Mouse (Mus musculus): Measurements from ENCODE around the gene Ror1. TPM values are rescaled to one million over a fixed set of nuclear protein-coding genes. Genes with fewer than 3 reads are reported as not detected.

Ror1 gene
- total and polyA plus RNA-seq, 2 experiments from 2014 or later = 0.80 to 2.4 TPM

DNA sequence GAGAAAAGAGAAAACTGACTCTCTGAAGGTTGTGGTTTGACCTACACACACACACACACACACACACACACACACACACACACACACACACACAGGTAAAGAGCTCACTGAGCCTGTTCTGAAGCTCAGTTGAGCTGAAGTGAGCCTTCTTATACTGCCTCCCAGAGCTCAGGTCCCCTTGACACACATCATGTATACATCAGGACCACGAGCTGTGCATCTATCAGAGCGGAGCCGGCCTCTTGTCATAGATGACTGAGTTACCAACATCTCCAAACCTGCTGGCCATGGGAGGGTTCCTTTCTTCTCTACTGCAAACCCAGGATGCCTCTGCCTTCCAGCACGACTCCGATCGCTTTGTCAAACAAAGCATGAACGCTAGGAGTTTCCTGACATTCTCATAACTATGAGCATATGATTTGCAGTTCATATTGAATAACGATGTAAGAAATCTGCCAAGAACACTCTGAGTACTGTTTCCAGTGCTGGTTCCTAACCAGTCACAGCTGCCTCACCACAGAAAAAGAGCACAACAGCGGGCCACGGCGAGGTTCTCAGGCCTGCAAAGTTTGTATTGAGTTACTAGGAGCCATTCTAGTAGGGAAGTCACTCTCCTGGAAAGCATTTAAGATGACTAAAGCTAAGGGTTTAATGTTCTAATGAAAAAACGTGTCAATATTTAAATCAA, 297.9 kb downstream of the Ror1 start:
- peak; percentile 18 for DNase-seq
- no peak overlapping the region for H3K27ac ChIP-seq (ENCODE audit: low read depth, low read length)
- WGBS = 67% methylated on average over 12 of the region's 12 CpGs

DNA sequence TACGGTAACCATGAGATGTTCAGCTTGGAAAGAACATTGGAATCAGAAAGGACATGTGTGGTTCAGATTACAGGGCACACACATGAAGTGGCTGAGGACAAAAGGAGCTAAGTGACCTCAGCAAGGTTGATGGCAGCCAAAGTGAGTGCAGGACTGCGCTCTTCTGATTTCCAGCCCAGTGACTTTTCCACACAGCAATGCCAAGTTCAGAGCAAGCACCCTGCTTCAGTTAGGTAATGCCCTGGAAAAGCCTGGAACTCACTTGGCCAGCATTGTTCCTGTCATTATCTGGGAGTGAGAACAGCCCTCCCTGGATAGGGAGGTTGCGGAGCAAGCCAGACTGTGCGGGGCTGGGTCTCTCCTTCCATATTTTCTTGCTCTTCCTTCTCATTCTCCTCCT, 299.8 kb downstream of the Ror1 start:
- H3K9me3 ChIP-seq (ENCODE audit: low read length) = no peaks in the 10 kb centered on the region
- WGBS = 92% methylated on average over 4 of the region's 4 CpGs

More for the DNA sequence above, 297.9 kb downstream of the Ror1 start:
- Histone ChIP-seq H3K27me3 (ENCODE audit: insufficient read depth, low read length) (no peaks in the 10 kb centered on the region), H3K4me2 (ENCODE audit: low read depth) (no peak overlapping the region), H3K9ac (no peak overlapping the region), H3K4me3 (ENCODE audit: low read depth, low read length) (no peak overlapping the region), H3K9me3 (ENCODE audit: low read length) (no peaks in the 10 kb centered on the region), H3K36me3 (ENCODE audit: insufficient read depth) (no peaks in the 10 kb centered on the region), H3K4me1 (ENCODE audit: insufficient read depth) (no peaks in the 10 kb centered on the region)
- peak; percentile 59 for ATAC-seq
- no peak for TF ChIP-seq CTCF (IDR thresholded peaks at IDR 0.05; ENCODE audit: low read depth)

DNA sequence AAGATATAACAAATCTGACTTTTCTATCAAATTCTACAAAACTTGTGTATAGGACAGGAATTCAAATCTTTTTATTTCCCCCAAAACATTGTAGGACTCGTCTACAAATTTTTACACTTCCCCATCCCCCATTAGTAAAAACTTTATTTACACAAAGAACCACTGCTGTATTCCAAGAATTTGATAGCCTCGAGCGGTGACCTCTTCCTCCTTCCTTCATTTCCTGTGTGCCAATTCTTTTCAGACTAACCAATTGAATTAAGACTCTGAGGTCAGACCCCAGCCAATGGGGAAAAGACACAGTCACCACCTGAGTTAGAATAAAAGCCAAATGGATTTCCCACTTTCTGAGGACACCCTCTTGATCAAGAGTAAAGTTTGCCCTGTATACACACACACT, 302.5 kb downstream of the Ror1 start:
- H3K9ac ChIP-seq = no peak overlapping the region
- no peak overlapping the region for H3K27ac ChIP-seq (ENCODE audit: low read depth, low read length)
- TF ChIP-seq CTCF (IDR thresholded peaks at IDR 0.05; ENCODE audit: low read depth) = no peak
- DNase-seq (no peak), ATAC-seq (no peak)
- H3K9me3 ChIP-seq (ENCODE audit: low read length) = no peaks in the 10 kb centered on the region
- H3K4me3 ChIP-seq (ENCODE audit: low read depth, low read length) = no peak overlapping the region
- H3K36me3 ChIP-seq (ENCODE audit: insufficient read depth) = no peaks in the 10 kb centered on the region
- H3K4me1 ChIP-seq (ENCODE audit: insufficient read depth) = no peaks in the 10 kb centered on the region
- WGBS = 63% methylated on average over 3 of the region's 3 CpGs
- H3K4me2 ChIP-seq (ENCODE audit: low read depth) = no peak overlapping the region
- no peaks in the 10 kb centered on the region for H3K27me3 ChIP-seq (ENCODE audit: insufficient read depth, low read length)

More for the DNA sequence above, 299.8 kb downstream of the Ror1 start:
- Histone ChIP-seq H3K36me3 (ENCODE audit: insufficient read depth) (no peaks in the 10 kb centered on the region), H3K9ac (no peak overlapping the region), H3K27me3 (ENCODE audit: insufficient read depth, low read length) (no peaks in the 10 kb centered on the region), H3K4me3 (ENCODE audit: low read depth, low read length) (no peak overlapping the region), H3K4me2 (ENCODE audit: low read depth) (no peak overlapping the region), H3K27ac (ENCODE audit: low read depth, low read length) (no peak overlapping the region), H3K4me1 (ENCODE audit: insufficient read depth) (no peaks in the 10 kb centered on the region)
- DNase-seq (no peak), ATAC-seq (no peak)
- TF ChIP-seq CTCF (IDR thresholded peaks at IDR 0.05; ENCODE audit: low read depth) = no peak

DNA sequence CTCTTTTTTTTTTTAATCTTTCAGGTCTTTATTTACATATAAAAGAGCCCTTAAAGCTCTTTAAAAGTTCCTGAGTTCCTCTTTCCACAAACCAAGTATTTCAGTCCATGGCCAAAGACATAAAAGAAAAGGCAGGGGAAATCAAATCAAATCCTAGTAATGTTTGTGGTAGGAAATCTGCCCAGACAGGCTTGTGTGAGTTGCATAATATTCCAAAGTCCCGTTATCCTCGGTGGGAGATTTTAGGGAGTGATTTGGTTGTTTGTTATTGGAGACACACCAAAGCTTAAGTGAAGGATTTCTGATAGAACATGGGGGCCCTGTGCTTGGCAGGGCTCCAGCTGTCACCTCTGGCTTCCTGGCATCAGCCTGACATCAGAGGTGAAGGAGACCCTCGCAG, 305.5 kb downstream of the Ror1 start:
- no peak for TF ChIP-seq CTCF (IDR thresholded peaks at IDR 0.05; ENCODE audit: low read depth)
- no peak overlapping the region for H3K4me3 ChIP-seq (ENCODE audit: low read depth, low read length)
- H3K36me3 ChIP-seq (ENCODE audit: insufficient read depth) = no peaks in the 10 kb centered on the region
- no peaks in the 10 kb centered on the region for H3K27me3 ChIP-seq (ENCODE audit: insufficient read depth, low read length)
- no peak overlapping the region for H3K9ac ChIP-seq
- no peak for ATAC-seq
- no peak for DNase-seq
- no peaks in the 10 kb centered on the region for H3K4me1 ChIP-seq (ENCODE audit: insufficient read depth)
- H3K4me2 ChIP-seq (ENCODE audit: low read depth) = no peak overlapping the region
- 56% methylated on average over 3 of the region's 3 CpGs for WGBS
- no peaks in the 10 kb centered on the region for H3K9me3 ChIP-seq (ENCODE audit: low read length)
- no peak overlapping the region for H3K27ac ChIP-seq (ENCODE audit: low read depth, low read length)

DNA sequence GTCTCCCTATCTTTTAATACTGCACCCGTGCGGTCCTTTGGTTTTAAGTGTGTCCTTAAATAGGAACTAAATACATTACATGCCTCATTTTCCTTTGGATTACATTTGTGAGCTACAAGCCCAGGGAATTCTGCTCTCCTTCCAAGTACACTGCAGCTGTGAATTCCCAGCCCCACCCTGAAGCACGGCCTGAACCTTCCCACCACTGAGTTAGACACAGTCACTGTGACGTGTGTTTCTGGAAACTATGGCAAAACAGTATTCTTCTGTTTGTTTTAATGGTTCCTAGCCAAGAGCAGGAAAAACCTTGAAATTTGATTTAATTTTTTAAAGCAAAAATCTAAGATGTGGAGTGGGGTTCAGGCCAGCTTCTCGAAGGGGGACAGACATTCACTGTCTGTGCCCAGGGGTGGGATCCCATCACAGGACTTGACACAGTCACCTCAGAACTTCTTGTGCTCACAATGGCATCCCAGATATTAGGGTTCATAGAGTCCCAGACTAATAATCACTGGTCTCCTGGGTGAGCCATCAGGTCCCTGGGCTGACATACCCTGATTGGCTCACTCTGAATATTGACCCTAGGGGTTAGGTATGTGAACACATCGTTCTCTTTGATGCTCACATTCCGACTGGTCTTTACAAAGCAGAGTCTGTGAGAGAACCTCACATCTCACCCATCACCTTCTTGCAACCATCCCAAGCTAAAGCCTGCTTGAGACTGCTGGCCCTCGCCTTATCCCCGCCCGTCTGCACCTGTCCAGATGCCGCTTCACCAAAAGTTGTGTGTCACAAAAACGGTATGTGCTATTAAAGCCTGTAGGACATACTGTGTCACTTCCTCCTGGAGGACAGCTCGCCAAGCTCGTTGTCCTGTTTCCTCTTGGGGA, 306.2 kb downstream of the Ror1 start:
- ATAC-seq (no peak), DNase-seq (no peak)
- no peaks in the 10 kb centered on the region for H3K36me3 ChIP-seq (ENCODE audit: insufficient read depth)
- H3K9me3 ChIP-seq (ENCODE audit: low read length) = no peaks in the 10 kb centered on the region
- H3K27ac ChIP-seq (ENCODE audit: low read depth, low read length) = no peak overlapping the region
- no peak for TF ChIP-seq CTCF (IDR thresholded peaks at IDR 0.05; ENCODE audit: low read depth)
- H3K4me2 ChIP-seq (ENCODE audit: low read depth) = no peak overlapping the region
- WGBS = 86% methylated on average over 14 of the region's 14 CpGs
- H3K4me3 ChIP-seq (ENCODE audit: low read depth, low read length) = no peak overlapping the region
- no peaks in the 10 kb centered on the region for H3K4me1 ChIP-seq (ENCODE audit: insufficient read depth)
- no peak overlapping the region for H3K9ac ChIP-seq
- H3K27me3 ChIP-seq (ENCODE audit: insufficient read depth, low read length) = no peaks in the 10 kb centered on the region

DNA sequence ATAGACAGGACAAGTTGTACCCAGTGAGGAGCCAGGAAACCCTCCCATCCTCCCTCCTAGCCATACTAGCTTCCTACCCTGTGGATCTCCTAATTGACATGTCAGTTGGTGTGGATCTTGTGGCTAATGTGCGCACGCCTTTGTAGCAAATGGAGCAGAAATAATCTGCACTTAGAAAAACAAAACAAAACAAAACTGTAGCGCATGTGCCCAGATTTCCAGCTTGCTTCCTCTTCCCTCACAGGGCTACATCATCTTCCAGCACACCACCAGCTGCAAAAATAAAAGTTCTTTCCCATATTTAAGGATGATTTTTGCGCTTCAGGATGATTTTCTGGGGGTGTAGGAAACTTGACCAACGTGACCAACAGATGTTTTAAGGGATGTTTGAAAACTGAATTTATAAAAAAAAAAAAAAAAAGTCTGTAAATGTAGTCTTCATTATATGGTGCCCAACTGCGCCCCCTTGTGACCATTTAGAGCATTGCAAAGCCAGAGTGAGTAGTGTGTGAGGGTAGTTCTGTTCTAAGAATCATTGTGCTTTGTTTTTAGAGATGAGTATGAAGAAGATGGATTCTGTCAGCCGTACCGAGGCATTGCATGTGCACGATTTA, 311.8 kb downstream of the Ror1 start:
- DNase-seq = peak; percentile 86
- 26% methylated on average over 9 of the region's 9 CpGs for WGBS
- Histone ChIP-seq H3K27ac (ENCODE audit: low read depth, low read length) (no peak overlapping the region), H3K9me3 (ENCODE audit: low read length) (no peaks in the 10 kb centered on the region), H3K36me3 (ENCODE audit: insufficient read depth) (no peaks in the 10 kb centered on the region), H3K9ac (no peak overlapping the region), H3K27me3 (ENCODE audit: insufficient read depth, low read length) (no peaks in the 10 kb centered on the region), H3K4me1 (ENCODE audit: insufficient read depth) (no peaks in the 10 kb centered on the region), H3K4me2 (ENCODE audit: low read depth) (no peak overlapping the region), H3K4me3 (ENCODE audit: low read depth, low read length) (no peak overlapping the region)
- peak; percentile 51; the same call in 1 of the 2 replicates for ATAC-seq
- TF ChIP-seq CTCF (IDR thresholded peaks at IDR 0.05; ENCODE audit: low read depth) = peak; percentile 85

DNA sequence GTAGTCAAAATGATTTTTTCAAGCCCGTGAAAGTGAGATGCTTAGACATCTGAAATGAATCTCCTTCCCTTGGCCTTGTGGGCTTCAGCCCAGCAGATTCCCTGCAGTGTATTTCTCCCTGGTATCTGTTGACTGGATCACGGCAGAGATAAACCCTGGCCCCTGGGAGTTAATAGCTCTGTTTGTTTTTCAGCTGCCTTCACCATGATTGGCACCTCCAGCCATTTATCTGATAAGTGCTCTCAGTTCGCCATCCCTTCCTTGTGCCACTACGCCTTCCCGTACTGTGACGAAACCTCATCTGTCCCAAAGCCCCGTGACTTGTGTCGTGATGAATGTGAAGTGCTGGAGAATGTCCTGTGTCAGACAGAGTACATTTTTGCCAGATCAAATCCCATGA, 313.9 kb downstream of the Ror1 start:
- H3K36me3 ChIP-seq (ENCODE audit: insufficient read depth) = no peaks in the 10 kb centered on the region
- no peaks in the 10 kb centered on the region for H3K27me3 ChIP-seq (ENCODE audit: insufficient read depth, low read length)
- no peak for ATAC-seq
- no peaks in the 10 kb centered on the region for H3K9me3 ChIP-seq (ENCODE audit: low read length)
- TF ChIP-seq CTCF (IDR thresholded peaks at IDR 0.05; ENCODE audit: low read depth) = no peak
- no peaks in the 10 kb centered on the region for H3K4me1 ChIP-seq (ENCODE audit: insufficient read depth)
- no peak overlapping the region for H3K27ac ChIP-seq (ENCODE audit: low read depth, low read length)
- H3K4me3 ChIP-seq (ENCODE audit: low read depth, low read length) = no peak overlapping the region
- no peak overlapping the region for H3K4me2 ChIP-seq (ENCODE audit: low read depth)
- WGBS = 86% methylated on average over 8 of the region's 8 CpGs
- H3K9ac ChIP-seq = no peak overlapping the region
- DNase-seq = no peak
